Mouse (Mus musculus): ENCODE measurements at regions not wholly inside any gene's neighbourhood (a gene's known extent, or its start where the extent isn't known, plus 50 kb on each side); places are given as distances from the start of the nearest gene placed in this dataset.
"Not testable (repeated sequence)": the region's sequence is repeated elsewhere in the genome, so short reads cannot be mapped to it uniquely, and the experiment has no call there.

GRCm38 (mm10) chr12:10445738-10446137 lies 55.2 kb downstream of the Rdh14 start:
- no peak for DNase-seq

- no peak for DNase-seq
These were observed 67.5 kb downstream of the Rdh14 start for GRCm38 (mm10) chr12:10457960-10458655.

- DNase-seq, result no peak
These were observed 71.2 kb downstream of the Rdh14 start for GRCm38 (mm10) chr12:10461796-10462195.

DNA sequence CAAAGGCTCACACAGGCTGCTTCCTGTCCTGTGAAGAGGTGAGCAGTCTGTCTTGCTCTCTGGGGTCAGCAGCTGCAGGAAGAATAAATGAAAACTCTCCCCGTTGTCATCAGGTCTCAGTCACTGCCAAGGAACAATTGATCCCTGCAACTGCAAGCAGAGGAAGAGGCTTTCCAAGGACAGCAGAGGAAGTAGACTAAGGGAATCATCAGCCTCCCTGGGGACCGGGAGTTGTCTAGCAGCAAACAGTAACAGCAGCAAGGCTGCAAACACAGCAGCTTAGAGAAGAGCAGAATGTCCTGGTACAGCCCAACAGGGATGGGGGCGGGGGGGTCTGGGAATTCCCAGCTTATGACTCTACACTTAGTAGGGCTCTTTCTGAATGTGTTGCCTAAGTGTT lies 72.4 kb downstream of the Rdh14 start:
- no peak for DNase-seq

GRCm38 (mm10) chr12:10473986-10474385 lies 83.4 kb downstream of the Rdh14 start:
- no peak for DNase-seq

DNA sequence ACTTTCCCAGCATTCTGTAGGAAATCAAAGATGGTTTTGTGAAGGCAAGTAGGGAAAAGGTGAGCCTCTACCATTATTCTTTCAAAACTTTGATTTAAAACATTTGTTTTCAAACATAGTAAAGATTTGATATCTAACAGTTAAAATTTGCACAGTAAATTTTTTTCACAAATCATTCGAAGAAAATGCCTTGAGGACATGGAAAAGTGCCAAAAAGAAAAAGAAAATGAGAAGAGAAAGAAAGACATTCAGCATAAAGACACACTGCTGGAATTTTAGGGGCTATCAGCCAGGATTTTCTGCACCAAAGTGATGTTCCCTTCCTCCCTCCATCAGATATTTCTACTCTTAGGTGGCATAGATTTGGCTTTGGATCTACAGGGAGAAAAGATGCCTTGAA lies 90.2 kb downstream of the Rdh14 start:
- DNase-seq, result no peak

- no peak for DNase-seq
These were observed 91.9 kb downstream of the Rdh14 start for GRCm38 (mm10) chr12:10482294-10483010.

DNA sequence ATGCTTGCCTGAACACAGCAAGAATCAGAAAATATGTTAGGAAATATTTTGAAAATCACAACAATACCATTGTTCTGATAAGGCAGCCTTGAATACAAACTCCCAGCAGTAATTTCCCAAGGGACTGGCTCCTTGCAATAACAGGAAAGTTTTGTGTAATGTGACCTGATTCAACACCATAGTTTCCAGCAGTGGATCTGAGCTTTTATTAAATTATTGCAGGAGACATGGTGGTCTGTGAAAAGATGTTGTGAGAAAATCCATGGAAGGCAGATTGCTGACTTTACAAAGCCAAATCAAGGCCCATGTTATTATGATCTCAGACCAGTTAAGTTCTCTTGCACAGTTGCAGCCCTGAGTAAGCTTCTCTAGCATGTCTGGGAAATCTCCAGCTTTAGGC lies 116.1 kb downstream of the Rdh14 start:
- no peak for DNase-seq

- no peak for DNase-seq
These were observed 123.0 kb downstream of the Rdh14 start for GRCm38 (mm10) chr12:10513526-10513925.

- DNase-seq, result no peak
These were observed 123.7 kb downstream of the Rdh14 start for GRCm38 (mm10) chr12:10514278-10514677.

DNA sequence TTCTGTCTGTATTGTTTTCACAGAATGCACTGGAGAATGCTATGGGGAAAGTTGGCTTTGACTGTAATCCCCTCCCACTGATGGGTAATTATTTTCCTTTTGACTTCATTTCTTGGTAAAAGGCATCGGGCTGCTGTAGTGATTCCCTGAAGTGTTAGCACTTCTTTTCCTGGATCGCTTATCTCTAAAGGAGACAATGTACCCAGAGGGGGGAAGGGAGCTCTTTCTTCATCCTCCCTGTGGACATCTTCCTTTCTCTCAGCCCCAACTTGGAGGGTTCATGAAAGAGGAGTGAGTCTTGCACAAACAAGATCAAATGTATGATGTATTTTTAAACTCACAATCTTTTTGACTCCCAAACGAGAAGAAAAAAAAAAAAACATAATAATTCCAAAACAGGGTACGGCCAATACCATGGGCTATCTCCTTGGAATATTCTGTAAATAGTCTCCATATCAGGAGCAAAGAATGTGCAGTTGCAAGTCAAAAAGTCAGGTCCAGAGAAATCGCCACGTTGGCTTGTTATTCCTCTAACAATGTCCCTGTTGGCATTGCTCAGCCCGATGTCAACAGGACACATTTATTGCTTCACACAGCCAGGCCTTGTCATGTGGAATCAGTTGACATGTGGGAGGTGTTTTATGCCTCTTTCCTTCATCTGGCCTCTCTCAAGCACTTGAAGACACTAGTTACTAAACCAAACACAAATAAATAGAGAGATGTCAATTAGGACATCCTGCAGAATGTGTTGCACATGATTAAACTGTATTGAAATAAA lies 134.1 kb downstream of the Rdh14 start:
- DNase-seq, result no peak

DNA sequence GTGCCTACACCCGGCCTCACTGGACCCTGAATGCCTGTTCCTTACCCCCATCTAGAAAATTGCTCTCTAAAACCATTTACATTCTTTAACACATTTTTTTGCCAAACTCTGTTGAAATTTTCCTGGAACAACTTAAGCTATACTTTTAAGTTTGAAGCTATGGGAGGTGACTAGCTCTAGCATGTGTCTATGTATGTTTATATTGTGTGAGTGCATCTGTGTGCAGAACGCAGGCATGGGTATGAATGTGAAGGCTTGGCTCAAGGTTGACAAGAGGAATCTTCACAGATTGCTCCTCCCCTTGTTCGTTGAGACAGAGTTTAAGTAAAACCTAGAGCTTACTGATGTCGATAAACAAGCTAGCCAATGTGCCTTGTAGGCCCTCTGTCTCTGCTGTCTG lies 135.4 kb downstream of the Rdh14 start:
- no peak for DNase-seq

GRCm38 (mm10) chr12:10529077-10529476 lies 138.5 kb downstream of the Rdh14 start:
- no peak for DNase-seq

DNA sequence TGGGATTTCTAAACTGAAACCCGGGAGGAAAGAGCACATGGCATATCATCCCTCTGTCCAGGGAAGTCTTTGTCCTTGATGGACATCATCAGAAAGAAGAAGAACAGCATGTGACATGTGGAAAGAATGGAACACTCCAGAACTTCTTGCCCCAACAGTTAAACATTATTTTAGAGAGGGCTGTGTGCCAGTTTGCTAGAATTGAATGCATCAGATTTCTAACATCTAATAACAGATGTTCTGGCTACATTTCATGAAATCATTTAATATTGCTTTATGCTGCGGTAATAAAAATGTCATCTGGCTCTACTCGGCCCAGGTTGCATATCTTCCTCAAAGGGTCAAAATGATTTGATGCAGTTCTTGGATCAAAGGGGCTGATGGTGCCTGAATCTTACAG lies 140.4 kb downstream of the Rdh14 start:
- DNase-seq, result no peak

DNA sequence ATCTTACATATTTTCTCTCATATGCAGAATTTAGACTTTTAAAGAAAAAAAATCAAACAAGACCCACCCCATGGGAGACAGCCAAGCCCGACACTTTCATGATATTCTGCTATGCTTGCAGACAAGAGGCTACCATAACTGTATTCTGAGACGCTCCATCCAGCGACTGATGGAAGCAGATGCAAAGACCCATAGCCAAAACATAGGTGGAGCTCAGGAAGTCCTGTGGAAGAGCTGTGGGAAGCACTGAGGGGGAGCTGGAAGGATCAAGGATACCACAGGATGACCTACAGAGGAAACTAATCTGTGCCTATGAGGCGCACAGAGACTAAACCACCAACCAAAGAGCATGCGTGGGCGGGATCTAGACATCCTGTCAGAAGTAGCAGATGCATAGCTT lies 143.4 kb downstream of the Rdh14 start:
- DNase-seq, result no peak

DNA sequence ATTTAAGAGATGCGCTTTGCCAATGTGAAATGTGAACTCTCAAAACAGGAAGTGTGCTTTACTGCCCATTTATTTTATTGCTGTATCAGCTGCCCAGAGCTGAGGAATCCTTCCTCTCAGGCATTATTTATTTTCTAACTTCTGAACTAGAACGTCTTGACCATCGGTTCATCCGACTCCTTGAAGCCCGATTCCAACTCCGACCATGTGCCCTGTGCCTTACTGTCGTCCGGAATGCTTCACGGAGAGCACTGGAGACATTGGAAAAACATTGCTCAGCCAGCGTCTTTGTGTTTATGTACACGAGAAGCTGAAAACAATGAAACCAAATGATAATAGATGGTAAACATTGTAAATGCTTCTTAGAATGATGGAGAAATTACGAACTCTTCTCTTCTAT lies 145.7 kb downstream of the Rdh14 start:
- no peak for DNase-seq

GRCm38 (mm10) chr12:10537069-10537468 lies 146.5 kb downstream of the Rdh14 start:
- no peak for DNase-seq

DNA sequence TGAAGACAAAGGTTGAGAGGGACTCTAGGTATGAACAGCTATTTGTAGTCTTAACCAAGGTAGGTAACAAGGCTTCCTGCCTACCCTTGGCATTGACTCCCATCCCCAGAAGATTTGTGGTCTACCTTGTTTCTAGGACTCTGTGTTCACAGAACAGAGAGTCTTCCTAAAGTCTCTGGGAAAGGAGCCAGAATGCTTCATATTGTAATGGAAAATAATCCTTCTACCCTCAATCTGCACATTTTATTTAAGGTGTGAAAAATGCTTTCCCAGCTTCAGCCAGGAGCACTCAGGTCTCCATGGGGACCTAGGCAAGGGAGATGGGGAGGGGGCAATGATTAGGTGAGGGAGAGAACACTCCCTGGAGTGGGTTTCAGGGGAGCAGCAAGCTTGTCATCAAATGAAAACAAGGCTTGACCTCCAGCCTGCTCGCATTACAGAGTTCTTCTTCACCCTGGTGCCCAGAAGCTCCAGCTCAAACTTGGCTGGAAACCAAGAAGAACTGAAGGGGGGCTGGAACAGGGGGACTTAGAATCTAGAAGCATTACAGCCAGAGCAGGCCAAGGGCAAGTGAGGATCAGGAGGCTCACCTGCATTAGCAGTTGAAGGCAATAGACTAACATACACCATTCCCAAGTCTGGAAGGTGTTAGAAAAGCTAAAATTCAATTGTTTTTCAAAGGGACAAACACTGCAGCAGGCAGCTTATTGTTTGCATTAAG lies 159.1 kb downstream of the Rdh14 start:
- no peak for DNase-seq

DNA sequence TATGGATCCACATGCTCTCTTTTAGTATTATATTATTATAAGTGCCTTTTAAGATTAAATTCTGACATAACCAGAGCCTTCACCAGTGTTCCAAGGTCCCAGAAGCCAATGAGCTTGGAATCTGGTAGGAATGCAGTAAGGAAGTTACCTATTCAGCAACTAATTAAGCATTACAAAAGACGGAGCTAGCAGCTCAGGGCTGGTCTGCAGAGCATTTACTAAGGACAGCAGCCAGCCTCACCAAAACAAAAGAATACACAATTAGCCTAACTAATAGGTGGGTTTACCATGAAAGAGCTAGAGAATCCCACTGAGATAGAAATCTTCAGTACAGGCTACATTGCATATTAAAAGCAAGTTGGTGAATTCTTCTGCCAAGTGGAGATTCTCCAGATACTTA lies 164.1 kb downstream of the Rdh14 start:
- not testable (repeated sequence) for DNase-seq

DNA sequence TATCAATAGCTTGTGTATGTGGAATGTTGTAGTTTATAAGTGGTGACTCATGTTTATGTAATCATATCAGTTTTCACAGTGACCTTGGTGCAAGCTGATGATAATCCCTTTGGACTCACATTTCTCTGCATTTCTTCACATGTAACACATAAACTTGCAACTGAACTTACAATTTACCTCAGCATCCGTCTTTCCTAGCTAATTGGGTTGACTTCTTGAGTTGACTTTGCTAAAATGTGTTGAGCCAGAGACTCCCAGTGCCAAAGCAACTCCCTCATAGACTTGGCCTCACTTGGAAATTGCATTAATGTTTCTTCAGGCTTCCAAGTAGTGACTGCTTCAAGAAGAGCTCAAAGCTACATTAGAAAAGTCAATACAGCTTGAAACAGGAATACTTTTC lies 172.4 kb downstream of the Rdh14 start:
- no peak for DNase-seq

DNA sequence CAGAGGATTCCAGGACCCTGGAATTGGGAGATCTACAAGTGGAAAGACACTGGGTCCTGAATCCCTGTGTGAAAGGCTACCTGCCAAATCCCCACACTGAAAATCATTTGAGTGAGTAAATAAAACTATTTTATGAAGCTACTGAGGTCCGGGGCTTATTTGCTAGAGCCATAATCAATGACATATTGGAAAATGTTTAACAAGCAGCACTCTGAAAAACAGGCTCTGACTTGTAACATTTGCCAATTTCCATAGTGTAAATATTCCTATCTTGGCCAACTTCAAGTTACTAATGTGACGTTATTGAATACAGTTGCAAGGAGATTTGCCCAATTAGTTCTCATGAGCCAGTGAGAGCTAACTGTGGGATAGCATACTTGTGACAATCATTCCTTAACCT lies 177.3 kb downstream of the Rdh14 start:
- no peak for DNase-seq

- no peak for DNase-seq
These were observed 181.2 kb downstream of the Rdh14 start for GRCm38 (mm10) chr12:10571643-10572377.

GRCm38 (mm10) chr12:10572378-10572650 lies 181.7 kb downstream of the Rdh14 start:
- DNase-seq, result no peak

Data from thymus, postnatal 36 days (tissue).